Mouse (Mus musculus) stomach, postnatal 0 days (tissue): Measurements from ENCODE around the gene Slx4. TPM values are rescaled to one million over a fixed set of nuclear protein-coding genes. Genes with fewer than 3 reads are reported as not detected.

ENCODE experiments used
- ATAC-seq: fragments of 200-750 bp; cut with Nextera tagmentation; 2 replicates; pipeline ENCODE4 v1.8.0; 2017; ENCODE audit not compliant: low FRiP score, low TSS enrichment
- DNase-seq: peaks from one replicate; pipeline ENCODE4 v3.0.0-alpha.2; 2016; ENCODE audit warnings: low spot score
- H3K27ac ChIP-seq: fragments of 300-500 bp; sonication (generic); replicated peaks from 2 replicates; pipeline ENCODE4 v1.5.1; 2014; ENCODE audit warnings: mild to moderate bottlenecking, control low read depth
- H3K27me3 ChIP-seq: fragments of 300-500 bp; sonication (generic); 2 replicates; pipeline ENCODE4 v1.6.1; 2014; ENCODE audit warnings: low read length; ENCODE audit not compliant: control insufficient read depth, insufficient read depth
- H3K36me3 ChIP-seq: fragments of 300-500 bp; sonication (generic); 2 replicates; pipeline ENCODE4 v1.6.1; 2014; ENCODE audit warnings: low read length, mixed read lengths; ENCODE audit not compliant: control insufficient read depth, insufficient read depth
- H3K4me1 ChIP-seq: fragments of 300-500 bp; sonication (generic); replicated peaks from 2 replicates; pipeline ENCODE4 v1.6.1; 2014; ENCODE audit warnings: antibody characterized with exemption; ENCODE audit not compliant: control insufficient read depth, insufficient read depth
- H3K4me2 ChIP-seq: fragments of 300-500 bp; sonication (generic); replicated peaks from 2 replicates; pipeline ENCODE4 v1.6.1; 2014; ENCODE audit warnings: low read depth, mild to moderate bottlenecking, control low read depth, moderate library complexity
- H3K4me3 ChIP-seq: fragments of 300-500 bp; sonication (generic); 2 replicates; pipeline ENCODE4 v1.5.1; 2014; ENCODE audit warnings: low read depth, low read length, control low read depth
- H3K9ac ChIP-seq: fragments of 300-500 bp; sonication (generic); 2 replicates; pipeline ENCODE4 v1.6.1; 2014; ENCODE audit warnings: mild to moderate bottlenecking, low read length, control low read depth, mixed read lengths
- H3K9me3 ChIP-seq: fragments of 300-500 bp; sonication (generic); 2 replicates; pipeline ENCODE4 v1.6.1; 2016; ENCODE audit warnings: low read length; ENCODE audit not compliant: control insufficient read depth
- CTCF ChIP-seq: IDR thresholded peaks from 2 replicates; pipeline ENCODE4 v1.5.1; 2016; ENCODE audit warnings: antibody characterized with exemption, low read depth, mild to moderate bottlenecking, moderate library complexity
- EP300 ChIP-seq: optimal IDR thresholded peaks from 2 replicates; pipeline ENCODE3; 2016; ENCODE audit warnings: antibody characterized with exemption
- WGBS: fragments of 180-500 bp; shearing (Covaris S2); extraction: QIAGEN DNeasy Blood & Tissue Kit; methylation state at CpG from one replicate; pipeline ENCODE4 v1.1.7; 2014; 5-methylcytosine and 5-hydroxymethylcytosine counted together
- polyA plus RNA-seq: library from polyadenylated mRNA; unstranded; fragments of >200 nt; fragmentation: Nextera tagmentation; extraction: Ambion mirVana; gene quantifications from 2 replicates; pipeline ENCODE4 v1.2.1, GENCODE M21; 2015

Slx4 gene
- polyA plus RNA-seq, 1 experiment from 2014 or later: 3.3 TPM

DNA sequence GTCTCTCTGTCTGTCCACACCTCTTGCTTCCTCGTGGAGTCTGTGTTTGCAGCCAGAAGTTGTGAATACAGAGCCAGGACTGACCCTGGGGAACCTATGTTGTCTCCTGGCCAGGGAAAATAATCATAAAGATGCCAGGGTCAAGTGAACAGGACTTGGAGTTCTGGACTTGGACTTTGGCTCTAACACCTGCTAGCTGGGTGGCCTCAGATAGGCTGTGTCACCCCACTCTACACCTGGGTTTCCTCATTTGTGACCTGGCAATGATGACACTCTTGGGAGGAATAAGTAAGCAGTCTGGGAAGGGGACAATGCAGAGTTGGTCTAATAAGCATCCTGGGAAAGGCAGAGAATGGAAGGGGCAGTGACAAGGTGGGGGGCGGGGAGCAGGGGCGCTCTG lies 38.0 kb downstream of the Slx4 start:
- H3K27ac ChIP-seq: no peak overlapping the region
- ATAC-seq (no peak), DNase-seq (no peak)
- H3K9ac ChIP-seq: no peak overlapping the region
- H3K9me3 ChIP-seq: no peaks in the 10 kb centered on the region
- H3K4me1 ChIP-seq: no peaks in the 10 kb centered on the region
- WGBS: 71% methylated on average over 3 of the region's 3 CpGs
- no peaks in the 10 kb centered on the region for H3K27me3 ChIP-seq
- TF ChIP-seq EP300 (no peak), CTCF (no peak)
- no peaks in the 10 kb centered on the region for H3K36me3 ChIP-seq
- H3K4me2 ChIP-seq: no peak overlapping the region
- H3K4me3 ChIP-seq: no peak overlapping the region

DNA sequence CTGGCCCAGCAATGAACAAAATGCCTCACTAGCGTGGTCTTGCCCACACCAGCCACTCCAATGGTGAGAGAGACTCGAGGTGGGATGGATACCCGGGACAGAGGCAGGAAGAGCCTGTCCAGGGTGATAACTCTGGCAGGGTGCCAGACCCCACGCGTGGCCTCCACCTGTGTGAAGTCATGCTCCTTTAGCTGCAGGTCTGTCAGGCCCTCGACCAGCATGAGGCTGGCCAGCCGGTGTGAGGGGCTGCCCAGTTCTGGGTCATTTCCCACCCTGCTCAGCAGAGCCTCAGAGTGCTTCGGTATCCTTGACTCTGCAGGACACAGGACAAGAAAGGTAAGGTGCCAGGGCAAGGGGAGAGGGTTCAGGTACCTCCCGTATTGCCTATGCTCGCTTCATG lies 38.6 kb downstream of the Slx4 start:
- no peak overlapping the region for H3K4me3 ChIP-seq
- no peak overlapping the region for H3K27ac ChIP-seq
- ATAC-seq (no peak), DNase-seq (no peak)
- TF ChIP-seq EP300: no peak
- TF ChIP-seq CTCF: no peak
- no peaks in the 10 kb centered on the region for H3K9me3 ChIP-seq
- H3K36me3 ChIP-seq: no peaks in the 10 kb centered on the region
- H3K27me3 ChIP-seq: no peaks in the 10 kb centered on the region
- no peaks in the 10 kb centered on the region for H3K4me1 ChIP-seq
- WGBS: 64% methylated on average over 10 of the region's 10 CpGs
- no peak overlapping the region for H3K4me2 ChIP-seq
- H3K9ac ChIP-seq: no peak overlapping the region

DNA sequence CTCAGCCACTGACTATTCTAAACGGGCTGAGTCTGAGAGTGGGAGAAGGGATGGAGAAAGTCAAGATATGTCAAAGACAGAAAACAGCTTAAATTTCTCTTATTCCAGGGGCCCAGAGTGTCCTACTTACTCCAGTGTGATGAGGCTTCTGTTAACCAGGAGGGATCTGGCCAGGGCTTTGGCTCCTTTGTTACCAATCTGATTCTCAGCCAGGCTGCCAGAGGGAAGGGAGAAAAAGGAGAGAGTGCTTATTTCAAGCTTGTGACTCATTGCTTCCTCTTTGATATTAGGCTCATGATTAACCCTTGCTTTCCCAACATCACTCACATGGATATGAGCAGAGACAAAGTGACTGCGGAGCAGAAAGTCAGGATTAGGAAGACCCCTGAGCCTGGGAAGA lies 44.3 kb downstream of the Slx4 start:
- H3K27ac ChIP-seq: no peak overlapping the region

DNA sequence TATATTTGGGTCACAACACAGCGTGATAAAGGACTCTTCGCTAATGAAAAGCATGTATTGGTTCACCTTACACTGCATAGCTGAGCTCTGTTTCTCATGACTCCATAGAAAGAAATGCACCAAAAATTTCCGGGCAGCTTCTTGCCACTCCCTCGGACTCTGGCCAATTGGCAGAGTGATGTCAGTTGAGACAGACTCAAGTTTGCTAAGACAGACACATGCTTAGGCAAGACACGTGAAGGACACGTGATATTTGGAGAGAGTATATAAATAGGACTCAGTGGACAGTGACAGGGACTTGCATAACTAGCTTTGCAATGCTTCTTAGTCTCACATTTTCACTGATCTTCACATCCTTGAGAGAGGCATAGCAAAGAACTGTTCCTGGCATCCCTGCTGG lies 47.2 kb downstream of the Slx4 start:
- WGBS: 74% methylated on average over 6 of the region's 6 CpGs
- H3K36me3 ChIP-seq: no peaks in the 10 kb centered on the region
- ATAC-seq (no peak), DNase-seq (no peak)
- H3K4me1 ChIP-seq: no peaks in the 10 kb centered on the region
- no peaks in the 10 kb centered on the region for H3K9me3 ChIP-seq
- H3K9ac ChIP-seq: no peak overlapping the region
- H3K27me3 ChIP-seq: no peaks in the 10 kb centered on the region
- no peak overlapping the region for H3K27ac ChIP-seq
- H3K4me2 ChIP-seq: no peak overlapping the region
- no peak for TF ChIP-seq EP300
- no peak for TF ChIP-seq CTCF
- no peak overlapping the region for H3K4me3 ChIP-seq

More for the DNA sequence above, 44.3 kb downstream of the Slx4 start:
- no peak overlapping the region for H3K4me3 ChIP-seq
- H3K9ac ChIP-seq: no peak overlapping the region
- H3K36me3 ChIP-seq: no peaks in the 10 kb centered on the region
- 56% methylated on average over 2 of the region's 2 CpGs for WGBS
- TF ChIP-seq CTCF: no peak
- no peak for TF ChIP-seq EP300
- no peaks in the 10 kb centered on the region for H3K9me3 ChIP-seq
- no peak for ATAC-seq
- no peak for DNase-seq
- no peak overlapping the region for H3K4me2 ChIP-seq
- no peaks in the 10 kb centered on the region for H3K4me1 ChIP-seq
- no peaks in the 10 kb centered on the region for H3K27me3 ChIP-seq

DNA sequence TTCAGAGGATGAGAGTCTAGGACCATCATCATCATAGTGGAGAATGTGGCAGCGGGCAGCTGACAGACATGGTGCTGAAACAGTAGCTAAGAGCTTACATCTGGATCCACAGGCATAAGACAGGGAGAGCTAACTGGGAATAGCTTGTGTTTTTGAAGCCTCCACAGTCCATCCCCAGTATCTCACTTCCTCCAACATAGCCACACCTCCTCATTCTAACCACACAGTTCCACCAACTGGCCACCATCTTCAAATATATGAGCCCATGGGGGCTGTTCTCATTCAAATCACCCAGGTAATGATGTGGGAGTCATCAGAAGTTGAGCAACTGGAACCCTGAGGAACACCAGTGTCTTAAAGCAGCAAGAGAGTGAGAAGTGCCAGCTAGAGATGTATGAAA lies 52.4 kb downstream of the Slx4 start:
- Histone ChIP-seq H3K9ac (no peak overlapping the region), H3K4me1 (no peaks in the 10 kb centered on the region), H3K27ac (no peak overlapping the region), H3K4me3 (no peak overlapping the region), H3K36me3 (no peaks in the 10 kb centered on the region), H3K27me3 (no peaks in the 10 kb centered on the region), H3K4me2 (no peak overlapping the region), H3K9me3 (no peaks in the 10 kb centered on the region)
- DNase-seq (no peak), ATAC-seq (no peak)
- WGBS: 87% methylated on average over 1 of the region's 1 CpGs
- TF ChIP-seq CTCF (no peak), EP300 (no peak)

DNA sequence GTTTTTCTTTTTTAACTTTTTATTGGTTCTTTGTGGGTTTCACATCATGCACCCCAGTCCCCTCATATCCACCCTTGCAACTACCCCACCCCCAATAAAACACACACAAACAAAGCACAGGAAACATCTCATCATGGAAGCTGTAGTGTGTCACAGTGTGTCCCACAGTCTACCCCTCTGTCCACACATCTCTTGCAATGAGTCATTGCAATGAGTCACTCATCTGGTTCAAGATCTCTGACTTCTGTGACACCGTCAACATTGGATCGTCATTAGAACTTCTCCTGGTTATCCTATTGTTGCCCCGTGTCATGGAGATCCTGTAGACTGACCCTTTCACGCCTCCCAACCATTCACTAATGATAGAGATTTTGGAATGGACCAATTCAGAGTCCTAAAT lies 68.9 kb downstream of the Slx4 start:
- Histone ChIP-seq H3K27me3 (no peaks in the 10 kb centered on the region), H3K36me3 (peaks cover 11% of the 10 kb centered on the region), H3K4me2 (no peak overlapping the region), H3K9me3 (no peaks in the 10 kb centered on the region), H3K9ac (no peak overlapping the region), H3K4me3 (no peak overlapping the region), H3K4me1 (no peaks in the 10 kb centered on the region), H3K27ac (no peak overlapping the region)
- no peak for TF ChIP-seq CTCF
- TF ChIP-seq EP300: no peak
- ATAC-seq: no peak
- 78% methylated on average over 4 of the region's 4 CpGs for WGBS
- DNase-seq: no peak
